Mouse (Mus musculus): Measurements from ENCODE around the gene Thbd.

GRCm38 (mm10) chr2:148379899-148380413, 28.0 kb downstream of the Thbd start:
- no peak for TF ChIP-seq POLR2A (IDR thresholded peaks at IDR 0.05; ENCODE audit: borderline replicate concordance, extremely low read depth, low read depth, low read length)
- TF ChIP-seq CTCF (IDR thresholded peaks at IDR 0.05; ENCODE audit: insufficient read depth, low read length): no peak

All from lung, adult 2 months (tissue).